Mouse (Mus musculus): ENCODE data around the gene Atxn1. TPM values are rescaled to one million over a fixed set of nuclear protein-coding genes. Genes with fewer than 3 reads are reported as not detected.

Gene Atxn1
- total and polyA plus RNA-seq, 2 experiments from 2014 or later: 8.6 to 44.6 TPM

DNA sequence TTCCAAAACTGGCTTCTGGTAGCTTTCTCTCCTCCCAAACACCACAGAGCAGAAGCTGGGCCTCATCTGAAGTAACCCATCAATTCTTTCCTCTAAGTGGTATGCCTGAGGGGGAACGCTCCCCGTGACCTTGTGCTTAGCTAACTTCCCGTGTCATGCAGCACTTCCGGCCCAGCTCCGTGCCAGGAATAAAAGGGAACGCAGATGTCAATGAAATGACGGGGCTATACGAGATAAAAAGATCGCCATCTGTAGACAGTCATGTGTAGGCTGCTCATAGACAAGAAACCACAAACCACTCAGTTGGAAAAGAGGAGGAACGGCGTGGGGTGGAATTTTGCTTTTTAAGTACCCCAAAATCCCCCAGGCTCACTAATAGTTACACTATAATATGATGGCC lies 271.3 kb downstream of the Atxn1 start:
- no peak overlapping the region for H3K4me2 ChIP-seq (ENCODE audit: low read depth, low read length)
- H3K36me3 ChIP-seq (ENCODE audit: insufficient read depth, low read length): no peaks in the 10 kb centered on the region
- 64% methylated on average over 11 of the region's 11 CpGs for WGBS
- H3K4me1 ChIP-seq (ENCODE audit: insufficient read depth, low read length): peaks cover 5% of the 10 kb centered on the region; the same call in 1 of the 2 replicates
- H3K9ac ChIP-seq (replicated peaks; ENCODE audit: low read length): no peak overlapping the region
- no peak for ATAC-seq
- no peaks in the 10 kb centered on the region for H3K27me3 ChIP-seq (ENCODE audit: insufficient read depth, low read length)
- peak; percentile 15 for DNase-seq (ENCODE audit: low spot score)
- no peak for TF ChIP-seq CTCF (IDR thresholded peaks at IDR 0.05; ENCODE audit: low read depth)
- no peak overlapping the region for H3K27ac ChIP-seq
- no peaks in the 10 kb centered on the region for H3K9me3 ChIP-seq (ENCODE audit: low read length)
- no peak overlapping the region for H3K4me3 ChIP-seq (ENCODE audit: low read length)

DNA sequence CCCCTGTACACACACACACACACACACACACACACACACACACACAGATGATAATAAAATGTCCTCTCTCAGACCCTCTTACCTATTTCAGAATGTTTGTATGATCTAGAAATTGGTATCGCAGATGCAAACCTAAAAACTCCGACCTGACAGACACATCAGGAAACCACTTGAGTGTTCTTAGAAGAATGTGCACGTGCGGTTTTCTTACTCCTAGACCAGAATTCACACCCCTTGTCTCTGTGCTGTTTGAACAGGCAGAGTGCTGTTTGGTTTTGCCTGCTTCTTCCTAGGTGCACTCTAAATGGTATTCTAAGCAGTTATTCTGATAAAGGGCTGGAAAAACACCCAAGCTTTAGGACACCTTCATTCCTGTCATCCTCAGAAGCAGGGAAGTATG lies 271.7 kb downstream of the Atxn1 start:
- ATAC-seq (no peak), DNase-seq (ENCODE audit: low spot score) (no peak)
- no peaks in the 10 kb centered on the region for H3K27me3 ChIP-seq (ENCODE audit: insufficient read depth, low read length)
- 93% methylated on average over 4 of the region's 4 CpGs for WGBS
- H3K4me3 ChIP-seq (ENCODE audit: low read length): no peak overlapping the region
- H3K4me2 ChIP-seq (ENCODE audit: low read depth, low read length): no peak overlapping the region
- no peaks in the 10 kb centered on the region for H3K36me3 ChIP-seq (ENCODE audit: insufficient read depth, low read length)
- H3K27ac ChIP-seq: no peak overlapping the region
- peaks cover 5% of the 10 kb centered on the region; the same call in 1 of the 2 replicates for H3K4me1 ChIP-seq (ENCODE audit: insufficient read depth, low read length)
- no peak for TF ChIP-seq CTCF (IDR thresholded peaks at IDR 0.05; ENCODE audit: low read depth)
- no peak overlapping the region for H3K9ac ChIP-seq (replicated peaks; ENCODE audit: low read length)
- no peaks in the 10 kb centered on the region for H3K9me3 ChIP-seq (ENCODE audit: low read length)

DNA sequence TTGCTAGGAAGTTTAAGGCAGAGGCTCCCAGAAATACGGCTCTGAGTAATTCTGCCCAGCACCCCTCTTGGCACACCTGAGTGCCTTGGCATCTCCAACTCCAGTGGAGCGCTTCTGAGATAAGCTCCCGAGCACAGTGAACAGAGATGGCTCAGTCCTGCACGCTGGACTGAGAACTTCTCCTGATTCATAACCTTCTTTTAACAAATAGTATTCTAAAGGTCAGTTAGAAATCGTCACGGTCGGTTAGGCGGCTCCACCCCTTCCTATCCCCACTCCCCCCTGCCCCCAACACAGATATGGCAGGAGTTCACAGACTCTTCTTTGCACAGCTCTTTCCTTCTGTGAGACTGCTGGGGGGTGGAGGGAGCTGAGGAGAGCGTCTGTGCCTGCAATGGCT lies 272.4 kb downstream of the Atxn1 start:
- ATAC-seq (no peak), DNase-seq (ENCODE audit: low spot score) (no peak)
- H3K4me2 ChIP-seq (ENCODE audit: low read depth, low read length): no peak overlapping the region
- H3K9me3 ChIP-seq (ENCODE audit: low read length): no peaks in the 10 kb centered on the region
- no peak overlapping the region for H3K4me3 ChIP-seq (ENCODE audit: low read length)
- WGBS: 46% methylated on average over 9 of the region's 9 CpGs
- peaks cover 5% of the 10 kb centered on the region; the same call in 1 of the 2 replicates for H3K4me1 ChIP-seq (ENCODE audit: insufficient read depth, low read length)
- no peaks in the 10 kb centered on the region for H3K36me3 ChIP-seq (ENCODE audit: insufficient read depth, low read length)
- H3K27ac ChIP-seq: no peak overlapping the region
- H3K9ac ChIP-seq (replicated peaks; ENCODE audit: low read length): no peak overlapping the region
- no peaks in the 10 kb centered on the region for H3K27me3 ChIP-seq (ENCODE audit: insufficient read depth, low read length)
- no peak for TF ChIP-seq CTCF (IDR thresholded peaks at IDR 0.05; ENCODE audit: low read depth)

DNA sequence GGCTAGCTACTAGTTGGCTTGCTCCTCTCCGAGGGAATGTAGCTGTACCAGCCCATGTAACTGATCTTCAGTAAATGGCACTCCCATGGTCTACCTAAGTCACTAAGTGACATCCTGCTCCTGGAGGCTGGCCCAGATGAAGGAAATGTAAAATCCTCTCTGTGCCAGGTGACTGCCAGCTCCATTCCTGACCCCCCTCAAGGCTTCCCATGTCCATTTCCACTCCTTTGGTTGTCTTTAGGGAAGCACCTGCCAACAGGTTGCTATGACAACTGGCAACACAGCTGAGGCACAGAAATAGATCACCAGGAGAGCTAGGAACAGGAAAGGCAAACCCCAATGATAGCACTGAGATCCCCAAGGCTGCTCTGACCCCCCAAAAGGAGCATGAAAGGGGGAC lies 274.4 kb downstream of the Atxn1 start:
- H3K27me3 ChIP-seq (ENCODE audit: insufficient read depth, low read length): no peaks in the 10 kb centered on the region
- ATAC-seq (no peak), DNase-seq (ENCODE audit: low spot score) (no peak)

DNA sequence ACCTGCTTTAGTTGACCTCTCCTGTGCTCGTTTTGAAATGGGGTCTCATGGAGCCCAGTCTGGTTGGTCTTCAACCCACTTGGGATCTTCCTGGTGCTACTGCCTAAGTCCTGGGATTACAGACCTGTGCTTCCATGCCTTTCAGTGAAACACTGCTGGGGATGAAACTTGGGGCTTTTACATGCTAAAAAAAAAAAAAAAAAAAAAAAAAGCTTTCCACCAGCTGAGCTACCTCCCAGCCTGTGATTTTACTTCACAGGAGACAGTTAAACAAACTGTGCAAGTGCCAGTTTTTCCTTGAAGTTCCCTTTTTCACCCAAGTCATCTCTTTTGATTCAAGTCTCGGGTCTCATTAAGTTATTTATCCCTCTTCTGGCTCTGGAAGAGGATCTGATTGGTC lies 275.9 kb downstream of the Atxn1 start:
- H3K27me3 ChIP-seq (ENCODE audit: insufficient read depth, low read length): no peaks in the 10 kb centered on the region
- TF ChIP-seq CTCF (IDR thresholded peaks at IDR 0.05; ENCODE audit: low read depth): no peak
- H3K27ac ChIP-seq: no peak overlapping the region
- H3K36me3 ChIP-seq (ENCODE audit: insufficient read depth, low read length): no peaks in the 10 kb centered on the region
- no peak overlapping the region for H3K9ac ChIP-seq (replicated peaks; ENCODE audit: low read length)
- H3K4me1 ChIP-seq (ENCODE audit: insufficient read depth, low read length): peaks cover 5% of the 10 kb centered on the region; the same call in 1 of the 2 replicates
- no peak for ATAC-seq
- H3K4me3 ChIP-seq (ENCODE audit: low read length): no peak overlapping the region
- H3K9me3 ChIP-seq (ENCODE audit: low read length): no peaks in the 10 kb centered on the region
- no peak for DNase-seq (ENCODE audit: low spot score)
- WGBS: 66% methylated on average over 2 of the region's 2 CpGs
- H3K4me2 ChIP-seq (ENCODE audit: low read depth, low read length): no peak overlapping the region

More for the DNA sequence above, 274.4 kb downstream of the Atxn1 start:
- Histone ChIP-seq H3K9me3 (ENCODE audit: low read length) (no peaks in the 10 kb centered on the region), H3K4me1 (ENCODE audit: insufficient read depth, low read length) (peaks cover 5% of the 10 kb centered on the region; the same call in 1 of the 2 replicates), H3K4me3 (ENCODE audit: low read length) (no peak overlapping the region), H3K27ac (no peak overlapping the region), H3K9ac (replicated peaks; ENCODE audit: low read length) (no peak overlapping the region), H3K36me3 (ENCODE audit: insufficient read depth, low read length) (no peaks in the 10 kb centered on the region), H3K4me2 (ENCODE audit: low read depth, low read length) (no peak overlapping the region)
- no peak for TF ChIP-seq CTCF (IDR thresholded peaks at IDR 0.05; ENCODE audit: low read depth)
- 68% methylated on average over 1 of the region's 1 CpGs for WGBS

DNA sequence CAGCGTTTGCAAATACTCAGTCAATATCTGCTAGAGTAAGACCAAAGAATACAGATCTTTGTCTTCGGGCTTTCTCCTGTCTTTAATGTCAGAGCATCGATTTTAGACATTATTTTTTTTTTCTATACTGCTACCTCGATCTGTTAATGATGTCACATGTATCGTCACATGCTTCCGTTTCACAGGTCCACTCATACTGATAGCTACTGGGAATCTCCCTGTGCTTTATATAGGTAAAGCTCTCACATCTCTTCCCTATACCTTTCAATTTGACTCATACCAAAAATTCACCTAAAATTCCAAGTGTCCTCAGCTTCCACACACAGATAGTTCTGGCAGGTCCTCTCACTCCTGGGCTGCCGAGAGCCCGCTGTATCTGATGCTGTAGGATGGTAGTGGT lies 277.2 kb downstream of the Atxn1 start:
- 88% methylated on average over 8 of the region's 8 CpGs for WGBS
- ATAC-seq: no peak
- no peak overlapping the region for H3K9ac ChIP-seq (replicated peaks; ENCODE audit: low read length)
- H3K27me3 ChIP-seq (ENCODE audit: insufficient read depth, low read length): no peaks in the 10 kb centered on the region
- no peak overlapping the region for H3K4me2 ChIP-seq (ENCODE audit: low read depth, low read length)
- no peak overlapping the region for H3K27ac ChIP-seq
- no peak for DNase-seq (ENCODE audit: low spot score)
- no peak for TF ChIP-seq CTCF (IDR thresholded peaks at IDR 0.05; ENCODE audit: low read depth)
- H3K4me3 ChIP-seq (ENCODE audit: low read length): no peak overlapping the region
- H3K9me3 ChIP-seq (ENCODE audit: low read length): no peaks in the 10 kb centered on the region
- peaks cover 5% of the 10 kb centered on the region; the same call in 1 of the 2 replicates for H3K4me1 ChIP-seq (ENCODE audit: insufficient read depth, low read length)
- H3K36me3 ChIP-seq (ENCODE audit: insufficient read depth, low read length): no peaks in the 10 kb centered on the region

DNA sequence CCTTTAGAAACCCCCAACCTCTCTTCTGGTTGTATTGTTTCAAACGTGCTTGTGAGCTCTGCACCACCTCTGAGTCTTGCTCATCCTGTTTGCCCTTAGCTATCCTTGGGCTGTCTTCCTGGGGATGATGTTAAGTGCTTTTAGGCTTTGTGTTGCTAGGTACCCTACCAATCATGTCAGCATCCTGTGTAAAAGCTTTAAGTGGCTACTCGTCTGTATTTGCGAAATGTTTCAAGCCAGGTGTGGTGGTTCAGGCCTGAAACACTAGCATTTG lies 278.6 kb downstream of the Atxn1 start:
- no peak overlapping the region for H3K9ac ChIP-seq (replicated peaks; ENCODE audit: low read length)
- H3K27ac ChIP-seq: no peak overlapping the region
- no peak overlapping the region for H3K4me2 ChIP-seq (ENCODE audit: low read depth, low read length)
- WGBS: 51% methylated on average over 3 of the region's 3 CpGs
- no peak for DNase-seq (ENCODE audit: low spot score)
- no peak for ATAC-seq
- no peak for TF ChIP-seq CTCF (IDR thresholded peaks at IDR 0.05; ENCODE audit: low read depth)
- H3K9me3 ChIP-seq (ENCODE audit: low read length): no peaks in the 10 kb centered on the region
- H3K4me1 ChIP-seq (ENCODE audit: insufficient read depth, low read length): peaks cover 5% of the 10 kb centered on the region; the same call in 1 of the 2 replicates
- no peaks in the 10 kb centered on the region for H3K27me3 ChIP-seq (ENCODE audit: insufficient read depth, low read length)
- H3K36me3 ChIP-seq (ENCODE audit: insufficient read depth, low read length): no peaks in the 10 kb centered on the region
- no peak overlapping the region for H3K4me3 ChIP-seq (ENCODE audit: low read length)

All from hindbrain, postnatal 0 days (tissue).